Mouse (Mus musculus) v-Abl transformed pro-B cells (cell line): ENCODE data around the gene Cr2.
"Not testable (repeated sequence)": the region's sequence is repeated elsewhere in the genome, so short reads cannot be mapped to it uniquely, and the experiment has no call there.

Experiments
- in situ Hi-C, 2 experiments: fragments of 400-800 bp; cut with MboI; formaldehyde crosslinking; loops; one replicate each; pipeline ENCODE4 v1.15.1; 2025; ENCODE audit not compliant: unreplicated experiment in 2 of 2

The Cr2 gene

DNA sequence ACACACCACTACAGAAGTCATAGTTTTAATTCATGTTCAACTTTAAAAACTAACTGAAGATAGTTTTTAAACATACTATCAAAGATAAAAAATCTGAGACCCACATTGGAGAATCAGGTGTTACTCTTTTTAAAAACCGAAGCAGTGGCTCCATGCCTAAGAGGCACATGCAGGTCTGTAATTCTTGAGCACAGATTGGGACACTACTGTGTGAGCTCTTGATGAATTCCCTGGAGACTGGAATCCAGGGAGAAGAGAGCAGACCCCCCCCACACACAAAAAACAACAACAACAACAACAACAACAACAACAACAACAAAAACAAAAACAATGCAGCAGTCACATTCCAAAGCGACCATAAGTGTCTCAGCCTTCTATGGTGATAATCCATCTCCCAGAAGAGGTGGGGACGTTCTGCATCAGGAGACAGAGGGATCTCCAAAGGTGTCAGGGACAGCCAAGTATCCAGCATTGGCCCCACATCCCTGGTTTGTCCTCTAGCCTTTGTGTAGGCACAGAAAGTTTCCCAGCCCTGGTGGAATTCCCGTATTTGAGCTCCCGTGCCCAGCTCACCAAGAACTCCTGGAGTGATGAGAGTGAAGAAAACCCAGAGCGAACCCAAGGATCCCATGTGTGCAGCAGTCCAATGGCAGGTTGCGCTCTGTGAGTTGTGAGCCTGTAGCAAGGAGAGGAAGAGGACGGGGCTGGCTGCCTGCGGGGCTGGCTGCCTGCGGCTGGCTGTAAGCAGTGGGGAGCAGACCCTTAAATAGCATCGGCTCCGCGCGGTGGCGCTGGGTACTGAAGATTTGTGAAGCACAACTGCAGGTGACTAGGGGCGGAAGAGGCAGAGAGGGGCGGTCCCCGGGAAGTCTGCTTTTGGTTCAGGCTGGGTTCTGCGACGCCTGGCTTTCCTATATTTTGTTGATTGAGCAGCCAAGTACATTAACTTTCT lies at the start of gene Cr2:
TSS of gene Cr2 (minus strand) at position 737 of the 952 bp plus-strand sequence.
- in situ Hi-C loops: loop anchor here in 1 of 2 experiments (5.0 kb wide), 1 partner anchor 44 kb away; the partner anchor contains the start of gene Cr1l

GRCm38 (mm10) chr1:195221781-195222180 lies 45.3 kb upstream of the Cr2 start:
- in situ Hi-C loops: no loop called here

- in situ Hi-C loops: not testable (repeated sequence)
Measured at GRCm38 (mm10) chr1:195212851-195213250, 36.3 kb upstream of the Cr2 start.

- in situ Hi-C loops: no loop called here
Measured at GRCm38 (mm10) chr1:195184746-195185145, 8.2 kb upstream of the Cr2 start.

DNA sequence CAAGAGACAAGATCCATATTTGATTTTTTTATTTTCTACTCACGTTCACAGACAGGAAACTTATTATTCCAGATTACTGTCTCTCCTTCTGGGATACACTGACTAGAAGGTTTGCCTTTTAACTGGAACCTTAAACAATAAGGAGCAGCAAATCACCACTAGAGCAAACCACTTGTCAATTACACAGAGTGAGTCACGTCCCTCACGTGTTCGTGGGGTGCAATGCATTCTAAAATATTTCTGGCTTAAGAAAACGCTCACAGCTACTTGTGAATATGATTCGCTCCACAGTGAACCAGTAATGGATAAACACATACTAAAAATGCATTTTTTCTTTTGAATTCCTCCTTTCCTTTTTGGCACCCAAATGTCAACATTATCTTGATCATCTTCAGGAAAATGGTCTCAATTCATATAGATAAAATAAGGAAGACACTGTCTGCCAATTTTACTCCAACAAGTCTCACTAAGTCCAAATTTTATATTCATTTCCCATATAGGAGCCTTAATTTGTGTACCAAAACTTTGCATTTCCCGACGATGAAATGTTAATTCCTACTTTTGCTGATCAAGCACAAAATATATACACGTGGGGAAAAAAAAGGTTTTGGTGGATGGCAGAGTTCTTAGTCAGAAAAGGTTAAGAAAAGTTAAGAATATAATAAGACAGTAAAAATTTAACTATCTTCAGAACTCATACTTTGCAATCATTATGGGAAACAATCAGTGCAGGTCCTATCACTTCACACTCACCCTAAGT lies 11.3 kb downstream of the Cr2 start:
- in situ Hi-C loops: no loop called here

GRCm38 (mm10) chr1:195132070-195132469 lies 44.4 kb downstream of the Cr2 start:
- in situ Hi-C loops: loop anchor here (5.0 kb wide), 4 partner anchors 40 to 110 kb away; partner anchors contain the start of gene Cr2 (in 1 of the 2)

- in situ Hi-C loops: loop anchor here (5.0 kb wide), 4 partner anchors 41 to 111 kb away; partner anchors contain the start of gene Cr2 (in 1 of the 2)
Measured at GRCm38 (mm10) chr1:195131675-195132015, 44.9 kb downstream of the Cr2 start.

DNA sequence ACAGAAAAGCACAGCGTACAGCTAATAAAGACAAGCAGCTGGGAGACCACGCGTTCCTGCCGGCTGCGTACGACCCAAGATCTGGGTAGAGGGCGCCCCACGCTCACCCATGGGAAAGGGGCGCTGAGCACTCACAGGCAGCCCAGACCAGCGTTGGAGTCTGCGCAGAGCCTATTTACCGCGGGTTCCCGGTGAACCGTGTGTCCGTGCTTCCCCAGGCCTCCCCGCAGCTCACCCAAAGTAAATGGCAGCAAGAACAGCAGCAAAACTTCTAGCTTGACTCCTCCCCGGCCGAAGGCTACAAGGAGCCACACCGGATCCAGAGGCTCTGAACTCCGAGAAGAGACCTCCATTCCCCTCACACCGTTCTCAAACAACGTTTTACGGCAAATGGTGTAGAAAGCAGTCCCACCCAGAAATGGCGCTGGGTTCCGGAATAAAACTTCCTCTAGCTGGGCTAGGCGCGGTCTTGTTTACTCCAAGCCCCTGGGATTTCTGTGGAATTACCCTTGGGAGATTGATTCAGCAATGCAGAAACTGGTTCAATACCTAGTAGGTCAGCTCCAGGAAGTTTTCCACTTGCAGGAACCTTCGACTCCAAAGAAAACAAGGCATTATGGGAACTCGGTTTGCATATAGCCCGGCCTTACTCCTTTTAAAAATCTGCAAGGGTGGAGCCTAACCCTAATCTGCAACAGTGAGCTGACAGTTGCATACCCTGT lies 45.4 kb downstream of the Cr2 start, which contains the start of gene Cr1l:
TSS of gene Cr1l (minus strand) at position 634 of the 722 bp plus-strand sequence.
- in situ Hi-C loops: loop anchor here (5.0 kb wide), 4 partner anchors 41 to 111 kb away; partner anchors contain the start of gene Cr2 (in 1 of the 2)

DNA sequence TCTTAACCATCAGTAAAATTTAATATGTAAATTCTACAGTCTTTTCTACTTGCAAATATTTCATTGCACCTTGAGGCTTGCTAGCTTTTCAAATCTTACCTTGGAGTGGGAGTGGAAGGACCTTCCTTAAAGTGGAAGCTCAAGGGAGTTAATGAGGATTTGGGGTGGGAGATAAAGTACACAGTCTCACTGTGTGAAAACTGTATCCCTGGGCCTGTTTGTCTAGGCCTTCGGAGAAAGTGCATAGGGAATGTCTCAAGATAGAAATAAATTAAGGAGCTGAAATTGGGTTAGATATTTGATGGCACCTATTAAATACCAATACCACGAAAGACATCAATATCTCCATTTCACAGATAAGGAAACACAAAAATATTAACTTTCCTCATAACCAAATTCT lies 46.0 kb downstream of the Cr2 start:
- in situ Hi-C loops: loop anchor here (5.0 kb wide), 4 partner anchors 42 to 112 kb away; partner anchors contain the start of gene Cr2 (in 1 of the 2)

DNA sequence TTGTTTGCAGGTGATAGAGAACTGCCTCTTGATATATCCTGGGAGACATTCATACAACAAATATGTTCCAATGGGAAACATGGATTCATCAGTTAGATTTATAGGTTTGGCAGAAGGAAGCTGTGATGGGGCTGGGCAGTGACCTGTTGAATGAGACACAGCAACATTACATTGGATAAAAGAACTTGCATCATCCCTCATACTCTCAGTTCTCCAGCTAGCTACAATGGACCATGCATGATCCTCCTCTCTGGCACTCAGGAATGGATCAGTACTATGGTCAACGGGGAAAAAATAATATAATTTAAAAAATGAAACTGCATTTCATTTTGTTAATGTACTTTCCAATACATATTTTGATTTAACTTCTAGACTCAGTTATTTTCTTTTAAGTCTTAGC lies 46.6 kb downstream of the Cr2 start:
- in situ Hi-C loops: loop anchor here (5.0 kb wide), 4 partner anchors 42 to 112 kb away; partner anchors contain the start of gene Cr2 (in 1 of the 2)

DNA sequence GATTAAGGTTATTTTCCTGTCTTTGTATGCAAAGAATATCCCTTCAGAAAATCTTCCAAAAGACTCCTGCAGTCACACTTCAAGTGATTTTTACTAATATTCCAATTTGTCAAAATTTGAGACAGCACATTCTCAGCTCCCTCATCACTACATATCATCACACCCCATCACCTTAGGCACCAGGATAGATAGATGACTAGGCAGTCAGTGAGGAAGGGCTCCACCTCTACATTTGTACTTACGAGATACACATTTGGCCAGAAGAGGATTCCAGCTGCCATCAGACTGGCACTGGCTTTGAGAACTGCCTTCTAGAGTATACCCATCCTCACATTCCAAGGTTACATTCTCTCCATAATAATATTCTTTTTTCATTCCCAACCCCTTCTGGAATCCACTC lies 62.1 kb downstream of the Cr2 start:
- in situ Hi-C loops: no loop called here

- in situ Hi-C loops: no loop called here
Measured at GRCm38 (mm10) chr1:195113621-195114020, 62.9 kb downstream of the Cr2 start.

GRCm38 (mm10) chr1:195100693-195101092 lies 75.8 kb downstream of the Cr2 start:
- in situ Hi-C loops: loop anchor here (10.0 kb wide), 1 partner anchor 126 kb away; no protein-coding TSS in a partner anchor

GRCm38 (mm10) chr1:195098004-195098403 lies 78.5 kb downstream of the Cr2 start:
- in situ Hi-C loops: no loop called here

- in situ Hi-C loops: no loop called here
Measured at GRCm38 (mm10) chr1:195092220-195092720, 84.2 kb downstream of the Cr2 start, which contains the start of gene Cd46. Gene Cd46 (minus strand): TSS chr1:195092249.

- in situ Hi-C loops: no loop called here
Measured at GRCm38 (mm10) chr1:195091699-195092219, 84.8 kb downstream of the Cr2 start.
